Mouse (Mus musculus) testis, adult 2 months (tissue): Measurements from ENCODE around the gene Spred2. TPM values are rescaled to one million over a fixed set of nuclear protein-coding genes. Genes with fewer than 3 reads are reported as not detected.

Source experiments
- H3K27ac ChIP-seq: fragments of 200-500 bp; 2 replicates; pipeline ENCODE4 v1.5.1; 2012; ENCODE audit warnings: low read depth, low read length; ENCODE audit not compliant: control insufficient read depth, insufficient read depth
- H3K27me3 ChIP-seq: fragments of 200-500 bp; 2 replicates; pipeline ENCODE4 v1.6.1; 2012; ENCODE audit warnings: mild to moderate bottlenecking, low read length, moderate library complexity; ENCODE audit not compliant: control insufficient read depth, insufficient read depth
- H3K36me3 ChIP-seq: fragments of 200-500 bp; 2 replicates; pipeline ENCODE4 v1.6.1; 2012; ENCODE audit warnings: mild to moderate bottlenecking, low read length; ENCODE audit not compliant: control insufficient read depth, insufficient read depth
- H3K4me1 ChIP-seq: fragments of 200-500 bp; 2 replicates; pipeline ENCODE4 v1.6.1; 2012; ENCODE audit warnings: low read length; ENCODE audit not compliant: control insufficient read depth, insufficient read depth
- H3K4me3 ChIP-seq: fragments of 200-500 bp; 2 replicates; pipeline ENCODE4 v1.5.1; 2012; ENCODE audit warnings: low read depth, mild to moderate bottlenecking, low read length, moderate library complexity, mixed read lengths; ENCODE audit not compliant: control insufficient read depth
- CTCF ChIP-seq: fragments of 200-500 bp; IDR thresholded peaks from 2 replicates; pipeline ENCODE4 v1.5.1; 2012; ENCODE audit warnings: low read depth, mild to moderate bottlenecking, inconsistent platforms, low read length, moderate library complexity; ENCODE audit not compliant: control insufficient read depth, insufficient read depth, insufficient replicate concordance
- POLR2A ChIP-seq: fragments of 200-500 bp; IDR thresholded peaks from 2 replicates; pipeline ENCODE4 v1.6.1; 2012; ENCODE audit warnings: low read depth, mild to moderate bottlenecking, inconsistent platforms, low read length, moderate library complexity; ENCODE audit not compliant: control insufficient read depth
- polyA plus RNA-seq: library from polyadenylated mRNA; depleted of rRNA; stranded (reverse); fragments of >200 nt; gene quantifications from 2 replicates; pipeline ENCODE4 v1.2.3, GENCODE M21; 2012; rRNA removed

Gene Spred2
- polyA plus RNA-seq, 1 experiment: 3.4 TPM

GRCm38 (mm10) chr11:20066106-20066505, 141.9 kb downstream of the Spred2 start:
- no peaks in the 10 kb centered on the region for H3K4me1 ChIP-seq
- H3K27me3 ChIP-seq: no peaks in the 10 kb centered on the region
- H3K36me3 ChIP-seq: 0 out of 2 replicates have a peak, but pooled peaks cover 1% of the 10 kb centered on the region
- no peak overlapping the region for H3K4me3 ChIP-seq
- H3K27ac ChIP-seq: no peak overlapping the region
- TF ChIP-seq POLR2A (no peak), CTCF (no peak)

GRCm38 (mm10) chr11:20067521-20067920, 143.3 kb downstream of the Spred2 start:
- H3K27ac ChIP-seq: no peak overlapping the region
- no peaks in the 10 kb centered on the region for H3K4me1 ChIP-seq
- no peak overlapping the region for H3K4me3 ChIP-seq
- 0 out of 2 replicates have a peak, but pooled peaks cover 2% of the 10 kb centered on the region for H3K36me3 ChIP-seq
- TF ChIP-seq POLR2A: no peak
- no peak for TF ChIP-seq CTCF
- H3K27me3 ChIP-seq: no peaks in the 10 kb centered on the region

- H3K4me3 ChIP-seq: no peak overlapping the region
- H3K36me3 ChIP-seq: 0 out of 2 replicates have a peak, but pooled peaks cover 2% of the 10 kb centered on the region
- H3K27me3 ChIP-seq: no peaks in the 10 kb centered on the region
- TF ChIP-seq CTCF: no peak
- TF ChIP-seq POLR2A: no peak
- H3K27ac ChIP-seq: no peak overlapping the region
- H3K4me1 ChIP-seq: no peaks in the 10 kb centered on the region
Measured at GRCm38 (mm10) chr11:20068346-20069004, 144.3 kb downstream of the Spred2 start.

GRCm38 (mm10) chr11:20072174-20072573, 148.0 kb downstream of the Spred2 start:
- TF ChIP-seq CTCF (no peak), POLR2A (no peak)
- H3K36me3 ChIP-seq: 0 out of 2 replicates have a peak, but pooled peaks cover 2% of the 10 kb centered on the region

DNA sequence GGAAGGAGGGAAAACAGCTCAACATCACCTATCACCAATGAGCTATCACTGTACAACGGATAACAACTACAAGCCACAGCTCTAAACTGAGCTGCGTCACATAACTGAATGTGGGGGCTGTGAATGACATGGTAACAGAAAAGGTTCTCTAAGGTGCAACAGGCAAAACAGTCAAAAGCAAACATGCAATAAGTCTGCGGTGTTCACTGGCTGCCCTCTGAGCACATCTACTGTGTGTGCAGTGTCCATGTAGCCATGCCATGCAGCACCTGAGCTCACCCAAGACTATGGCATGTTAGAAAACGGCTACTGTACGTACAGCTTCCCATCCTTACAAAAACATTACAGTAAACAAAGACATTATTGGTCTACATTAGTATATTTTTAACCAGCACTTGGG, 148.7 kb downstream of the Spred2 start:
- Histone ChIP-seq H3K27me3 (no peaks in the 10 kb centered on the region), H3K36me3 (0 out of 2 replicates have a peak, but pooled peaks cover 2% of the 10 kb centered on the region), H3K4me1 (no peaks in the 10 kb centered on the region), H3K27ac (no peak overlapping the region), H3K4me3 (no peak overlapping the region)
- TF ChIP-seq CTCF (no peak), POLR2A (no peak)

More at GRCm38 (mm10) chr11:20072174-20072573, 148.0 kb downstream of the Spred2 start:
- no peak overlapping the region for H3K27ac ChIP-seq
- H3K27me3 ChIP-seq: no peaks in the 10 kb centered on the region
- H3K4me1 ChIP-seq: no peaks in the 10 kb centered on the region
- H3K4me3 ChIP-seq: no peak overlapping the region

Other genes starting within 250 kb of the Spred2 start
- gene Actr2, start 188.5 kb downstream of the Spred2 start, polyA plus RNA-seq: 8.0 and 11.3 TPM in 2 replicates